Mouse (Mus musculus): Measurements from ENCODE around the gene Tuba1c. TPM values are rescaled to one million over a fixed set of nuclear protein-coding genes. Genes with fewer than 3 reads are reported as not detected.
"Not testable (repeated sequence)": the region's sequence is repeated elsewhere in the genome, so short reads cannot be mapped to it uniquely, and the experiment has no call there.

Gene Tuba1c
- total RNA-seq, 2 experiments from 2014 or later, result 14.3 to 21.0 TPM

DNA sequence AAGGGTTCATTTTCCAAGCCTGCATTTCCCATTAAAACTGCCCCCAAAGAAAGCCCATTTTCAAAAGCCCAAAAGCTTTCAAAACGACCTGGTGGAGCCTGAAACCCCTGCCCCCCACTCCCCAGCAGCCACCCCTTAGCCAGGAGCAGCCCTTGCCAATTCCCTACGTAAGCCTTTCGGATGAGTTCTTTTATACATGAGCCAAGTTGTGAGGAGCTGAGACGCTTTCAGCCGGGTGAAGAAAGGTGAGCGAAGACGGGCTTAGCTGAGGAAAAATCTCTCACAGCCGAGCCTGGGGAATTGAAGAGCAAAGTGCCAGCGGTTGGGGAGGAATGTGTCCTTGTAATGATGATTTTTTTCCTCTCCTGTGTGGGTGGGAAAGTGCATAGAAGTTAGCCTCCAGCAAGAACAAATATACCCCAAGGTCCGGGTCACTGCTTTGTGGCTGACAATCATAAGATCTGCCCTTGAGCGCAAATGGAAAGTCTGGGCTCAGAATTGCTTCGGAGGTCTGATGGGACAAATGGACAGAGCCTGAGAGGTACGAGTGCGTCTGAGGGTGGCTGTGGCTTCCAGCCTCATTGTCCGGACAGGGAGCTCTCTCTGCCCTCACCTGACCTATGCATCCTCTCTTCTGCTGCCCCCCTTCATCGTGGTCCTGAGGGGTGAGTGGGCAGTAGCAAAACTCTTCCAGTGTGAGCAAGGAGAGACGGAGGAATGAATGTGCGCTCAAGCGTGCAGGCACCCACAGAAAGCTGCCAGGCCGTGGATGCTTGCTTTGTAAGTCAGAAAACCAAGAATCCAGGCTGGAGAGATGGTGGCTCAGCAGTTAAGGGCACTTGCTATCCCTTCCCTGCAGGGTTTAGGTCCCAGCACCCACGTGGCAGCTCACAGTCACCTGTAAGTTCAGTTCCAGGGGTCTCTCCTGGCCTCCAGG lies 11.5 kb downstream of the Tuba1c start:
- intact Hi-C loops (cut with DNase I; ENCODE audit: low total_unique reads), result no loop called here

DNA sequence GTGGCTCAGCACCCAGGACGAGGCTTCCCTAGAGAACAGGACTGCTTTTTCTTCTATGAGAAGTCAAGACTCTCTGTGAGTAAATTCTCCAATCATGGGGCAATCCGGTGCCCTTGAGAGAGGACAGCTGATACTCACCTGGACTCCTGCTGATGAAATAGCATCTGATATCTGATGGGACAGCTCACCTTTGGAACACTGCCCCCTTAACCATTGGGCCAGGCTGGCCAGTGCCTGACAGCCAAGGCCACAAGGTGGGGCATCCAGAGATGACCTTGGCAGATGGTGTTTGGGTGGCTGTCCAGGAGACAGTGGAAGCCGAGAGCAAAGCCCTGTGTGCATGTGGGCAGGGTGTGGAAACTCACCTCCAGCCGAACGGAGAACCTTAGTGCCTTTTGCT lies 12.6 kb downstream of the Tuba1c start:
- intact Hi-C loops (cut with DNase I; ENCODE audit: low total_unique reads), result no loop called here
- no peak for DNase-seq

More for the DNA sequence above, 11.5 kb downstream of the Tuba1c start:
- DNase-seq, result no peak

DNA sequence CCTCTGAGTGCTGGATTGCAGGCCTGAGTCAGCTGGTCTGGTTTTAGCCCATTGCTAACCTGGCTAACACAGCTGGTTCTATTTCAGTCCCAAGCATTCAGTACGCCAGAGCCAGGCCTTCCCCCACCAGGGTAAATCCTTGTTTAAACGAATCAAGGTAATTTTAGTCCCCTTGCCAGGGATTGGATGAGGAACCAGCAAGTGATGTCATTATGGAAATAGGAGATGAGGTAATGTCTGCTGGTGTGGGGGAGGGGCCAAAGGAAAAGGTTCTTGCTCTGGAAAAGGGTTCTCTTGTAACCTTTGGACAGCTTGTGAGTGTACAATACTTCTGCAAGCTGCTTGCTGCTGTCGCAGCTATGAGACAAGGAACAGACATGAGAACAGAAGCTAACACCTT lies 15.2 kb downstream of the Tuba1c start:
- DNase-seq, result no peak
- intact Hi-C loops (cut with DNase I; ENCODE audit: low total_unique reads), result no loop called here

DNA sequence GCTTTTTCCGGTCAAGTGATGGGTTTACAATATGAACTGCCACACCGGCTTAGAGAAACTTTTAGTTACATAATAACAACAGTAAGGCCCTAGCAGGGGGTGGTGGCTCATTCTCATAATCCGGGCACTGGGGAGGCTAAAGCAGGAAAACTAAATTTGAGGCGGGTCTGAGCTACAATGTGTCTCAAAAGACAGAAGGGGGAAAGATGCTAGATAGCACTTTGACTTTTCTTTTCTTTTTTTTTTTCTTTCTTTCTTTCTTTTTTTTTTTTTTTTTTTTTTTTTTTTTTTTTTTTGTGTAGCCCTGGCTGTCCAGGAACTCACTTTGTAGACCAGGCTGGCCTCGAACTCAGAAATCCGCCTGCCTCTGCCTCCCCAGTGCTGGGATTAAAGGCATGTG lies 16.0 kb downstream of the Tuba1c start:
- intact Hi-C loops (cut with DNase I; ENCODE audit: low total_unique reads), result not testable (repeated sequence)

DNA sequence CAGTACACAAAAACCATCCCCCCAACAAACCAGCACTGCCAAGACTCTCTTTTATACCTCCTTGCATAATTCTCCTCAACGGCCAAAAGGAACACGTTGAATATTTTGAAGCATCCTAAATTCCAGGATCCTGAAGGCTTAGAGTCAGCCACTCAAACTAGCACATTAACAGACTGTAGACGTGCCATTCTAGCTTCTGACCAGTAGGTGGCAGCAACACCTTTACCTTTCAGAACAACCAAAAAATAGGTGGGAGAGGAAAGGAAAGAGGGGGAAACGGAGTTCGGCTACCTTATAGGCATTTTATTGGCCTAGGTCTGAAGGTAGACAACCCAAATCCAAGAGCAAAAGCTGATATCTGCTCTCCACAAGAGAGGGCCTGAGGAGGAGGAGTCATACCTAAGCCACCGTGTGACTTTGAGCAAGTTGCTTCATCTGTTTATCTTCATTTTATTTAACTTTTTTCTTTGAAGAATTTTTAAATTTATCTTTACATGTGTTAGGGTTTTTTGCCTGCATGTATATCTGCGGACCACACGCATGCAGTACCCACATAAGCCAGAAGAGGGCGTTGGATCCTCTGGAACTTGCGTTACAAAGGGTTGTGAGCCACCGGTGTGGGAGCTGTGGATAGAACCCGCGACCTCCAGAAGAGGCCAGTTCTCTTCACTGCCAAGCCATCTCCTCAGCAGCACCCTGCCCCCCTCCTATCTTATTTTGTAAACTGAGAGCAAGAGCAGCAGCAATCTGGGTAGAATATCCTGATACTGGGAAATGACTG lies 20.0 kb downstream of the Tuba1c start:
- no peak for DNase-seq
- intact Hi-C loops (cut with DNase I; ENCODE audit: low total_unique reads), result loop anchor here (5.0 kb wide), 1 partner anchor 43 kb away; the partner anchor contains the start of gene Dnajc22

More for the DNA sequence above, 16.0 kb downstream of the Tuba1c start:
- DNase-seq, result not testable (repeated sequence)

DNA sequence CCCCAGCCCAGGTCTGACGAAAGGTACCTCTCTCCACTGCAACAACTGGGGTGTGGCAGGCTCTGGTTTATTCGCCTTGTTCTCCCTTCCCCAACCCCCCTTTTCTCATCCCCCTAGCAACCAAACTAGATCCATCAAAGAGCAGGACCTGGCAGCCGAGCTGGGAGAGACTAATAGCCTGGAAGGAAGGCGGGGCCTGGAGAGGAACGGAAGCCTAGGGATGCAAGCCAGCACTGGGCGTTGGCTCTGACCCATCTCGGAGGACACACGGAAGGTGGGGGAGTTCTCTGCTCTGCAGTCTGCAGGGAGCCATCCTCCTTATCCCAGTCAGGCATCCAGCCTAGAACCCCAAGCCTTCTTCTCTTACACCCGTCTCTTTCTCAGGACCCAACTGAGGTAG lies 23.7 kb downstream of the Tuba1c start:
- peak; percentile 47 for DNase-seq
- intact Hi-C loops (cut with DNase I; ENCODE audit: low total_unique reads), result loop anchor here (5.0 kb wide), 1 partner anchor 39 kb away; the partner anchor contains the start of gene Dnajc22

DNA sequence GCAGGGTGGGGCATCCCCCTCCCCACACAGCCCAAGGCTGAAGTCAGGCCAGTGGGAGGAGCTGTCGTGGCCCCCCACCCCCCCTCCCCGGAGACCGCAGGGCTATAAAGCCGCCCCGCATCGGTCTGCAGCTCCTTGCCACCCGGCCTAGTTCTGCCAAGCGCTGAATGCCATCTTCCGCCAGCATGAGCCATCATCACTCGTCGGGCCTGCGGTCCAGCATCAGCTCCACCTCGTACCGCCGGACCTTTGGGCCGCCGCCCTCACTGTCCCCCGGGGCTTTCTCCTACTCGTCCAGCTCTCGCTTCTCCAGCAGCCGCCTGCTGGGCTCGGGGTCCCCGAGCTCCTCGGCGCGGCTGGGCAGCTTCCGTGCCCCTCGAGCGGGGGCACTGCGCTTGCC lies 25.3 kb downstream of the Tuba1c start, which contains the start of gene Prph:
TSS of gene Prph (plus strand) at position 135 of the 400 bp plus-strand sequence.
- intact Hi-C loops (cut with DNase I; ENCODE audit: low total_unique reads), result no loop called here
- no peak for DNase-seq

DNA sequence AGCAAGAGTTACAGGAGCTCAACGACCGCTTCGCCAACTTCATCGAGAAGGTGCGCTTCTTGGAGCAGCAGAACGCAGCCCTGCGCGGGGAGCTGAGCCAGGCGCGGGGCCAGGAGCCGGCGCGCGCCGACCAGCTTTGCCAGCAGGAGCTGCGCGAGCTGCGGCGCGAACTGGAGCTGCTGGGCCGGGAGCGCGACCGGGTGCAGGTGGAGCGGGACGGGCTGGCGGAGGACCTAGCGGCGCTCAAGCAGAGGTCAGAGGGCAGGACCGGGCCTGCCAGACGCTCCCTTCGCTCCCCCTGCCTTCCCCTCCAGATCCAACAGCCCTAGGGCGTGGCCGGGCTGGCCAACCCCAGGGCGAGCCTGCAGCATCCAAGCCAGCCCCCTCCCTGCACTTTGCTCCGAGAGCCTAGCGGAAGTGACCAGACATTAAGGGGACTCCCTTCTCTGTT lies 25.8 kb downstream of the Tuba1c start:
- intact Hi-C loops (cut with DNase I; ENCODE audit: low total_unique reads), result no loop called here
- DNase-seq, result peak; percentile 34

DNA sequence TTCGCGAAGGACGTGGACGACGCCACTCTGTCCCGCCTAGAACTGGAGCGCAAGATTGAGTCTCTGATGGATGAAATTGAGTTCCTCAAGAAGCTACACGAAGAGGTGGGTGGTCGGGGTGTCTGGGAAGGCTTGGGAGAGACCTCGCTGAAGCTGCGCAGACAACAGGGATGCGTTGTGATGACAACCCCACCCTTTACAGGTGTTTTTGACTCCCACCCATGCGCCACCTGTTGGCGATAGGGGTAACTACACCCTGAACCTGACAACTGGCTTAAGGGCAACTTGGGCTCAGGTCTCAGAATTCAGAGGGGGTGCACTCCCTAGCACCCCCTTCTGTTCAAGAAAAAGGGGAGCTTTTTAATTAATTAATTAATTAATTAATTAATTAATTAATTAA lies 26.6 kb downstream of the Tuba1c start:
- intact Hi-C loops (cut with DNase I; ENCODE audit: low total_unique reads), result no loop called here
- no peak for DNase-seq

DNA sequence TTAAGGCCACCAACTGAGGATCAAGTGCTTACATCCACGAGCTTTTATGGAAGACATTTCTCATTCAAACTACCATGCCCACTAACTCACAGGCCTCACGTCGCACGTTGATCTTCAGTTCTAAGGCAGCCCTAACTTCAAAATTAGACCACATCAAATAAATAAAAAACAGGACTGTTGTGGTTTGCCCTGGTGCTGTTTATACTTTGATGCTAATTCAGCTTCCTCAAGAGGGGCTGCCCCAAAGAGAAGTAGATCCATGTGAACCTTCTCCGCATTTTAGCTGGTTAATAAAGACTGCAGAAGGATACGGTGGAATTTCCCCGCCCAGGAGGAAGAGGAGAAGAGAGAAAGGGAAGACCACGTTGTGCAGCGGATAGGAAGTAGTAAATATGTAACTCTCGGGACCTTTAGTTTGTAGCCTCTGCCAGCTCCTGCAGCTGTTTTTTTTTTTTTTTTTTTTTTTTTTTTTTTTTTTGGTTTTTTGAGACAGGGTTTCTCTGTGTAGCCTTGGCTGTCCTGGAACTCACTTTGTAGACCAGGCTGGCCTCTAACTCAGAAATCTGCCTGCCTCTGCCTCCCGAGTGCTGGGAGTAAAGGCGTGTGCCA lies 36.0 kb downstream of the Tuba1c start:
- no peak for DNase-seq
- intact Hi-C loops (cut with DNase I; ENCODE audit: low total_unique reads), result no loop called here

DNA sequence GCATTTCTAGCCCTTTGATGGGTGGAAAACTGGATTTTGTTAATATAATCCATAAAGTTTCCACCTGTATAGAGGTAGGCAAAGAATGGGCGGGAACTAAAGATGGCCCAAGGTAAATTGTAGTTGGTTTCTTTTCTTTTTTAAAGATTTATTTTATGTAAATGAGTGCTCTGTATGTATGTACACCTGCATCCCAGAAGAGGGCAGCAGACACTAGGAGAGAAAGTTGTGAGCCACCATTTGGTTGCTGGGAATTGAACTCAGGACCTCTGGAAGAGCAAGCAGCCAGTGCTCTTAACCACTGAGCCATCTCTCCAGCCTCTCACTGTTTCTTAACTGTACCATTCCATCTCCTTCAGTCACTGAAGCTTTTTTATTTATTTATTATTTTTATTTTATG lies 42.3 kb downstream of the Tuba1c start:
- DNase-seq, result no peak
- intact Hi-C loops (cut with DNase I; ENCODE audit: low total_unique reads), result no loop called here

DNA sequence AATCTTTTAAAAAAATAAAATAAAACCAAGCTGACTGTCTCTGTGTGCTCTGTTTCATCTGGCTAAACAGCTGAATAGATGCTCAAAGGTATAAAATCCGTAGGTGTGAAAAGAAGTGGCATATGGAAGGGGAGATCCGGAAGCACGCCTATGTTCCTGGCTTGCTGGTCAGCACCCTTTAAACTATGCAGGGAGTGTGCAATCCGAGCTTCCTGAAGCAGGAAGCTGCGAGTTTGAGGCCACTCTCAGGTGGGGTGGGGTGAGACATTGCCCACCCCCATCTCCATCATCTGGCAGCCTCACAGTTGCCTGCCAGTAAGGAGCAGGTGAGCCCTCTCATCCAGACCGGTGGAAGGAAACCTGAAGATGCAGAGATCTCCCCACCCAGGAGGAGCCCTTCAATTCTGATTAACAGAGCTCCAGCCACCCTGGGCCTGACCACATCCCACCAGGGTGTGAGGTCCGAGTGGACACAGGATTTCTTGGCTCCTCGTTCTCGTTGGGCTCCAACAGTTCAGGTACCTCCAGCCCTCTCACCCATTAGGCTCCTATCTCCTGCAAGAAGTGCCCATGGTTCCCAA lies 44.4 kb downstream of the Tuba1c start, which contains the start of gene Troap:
TSS of gene Troap (plus strand) at position 557 of the 581 bp plus-strand sequence.
- intact Hi-C loops (cut with DNase I; ENCODE audit: low total_unique reads), result no loop called here
- no peak for DNase-seq

DNA sequence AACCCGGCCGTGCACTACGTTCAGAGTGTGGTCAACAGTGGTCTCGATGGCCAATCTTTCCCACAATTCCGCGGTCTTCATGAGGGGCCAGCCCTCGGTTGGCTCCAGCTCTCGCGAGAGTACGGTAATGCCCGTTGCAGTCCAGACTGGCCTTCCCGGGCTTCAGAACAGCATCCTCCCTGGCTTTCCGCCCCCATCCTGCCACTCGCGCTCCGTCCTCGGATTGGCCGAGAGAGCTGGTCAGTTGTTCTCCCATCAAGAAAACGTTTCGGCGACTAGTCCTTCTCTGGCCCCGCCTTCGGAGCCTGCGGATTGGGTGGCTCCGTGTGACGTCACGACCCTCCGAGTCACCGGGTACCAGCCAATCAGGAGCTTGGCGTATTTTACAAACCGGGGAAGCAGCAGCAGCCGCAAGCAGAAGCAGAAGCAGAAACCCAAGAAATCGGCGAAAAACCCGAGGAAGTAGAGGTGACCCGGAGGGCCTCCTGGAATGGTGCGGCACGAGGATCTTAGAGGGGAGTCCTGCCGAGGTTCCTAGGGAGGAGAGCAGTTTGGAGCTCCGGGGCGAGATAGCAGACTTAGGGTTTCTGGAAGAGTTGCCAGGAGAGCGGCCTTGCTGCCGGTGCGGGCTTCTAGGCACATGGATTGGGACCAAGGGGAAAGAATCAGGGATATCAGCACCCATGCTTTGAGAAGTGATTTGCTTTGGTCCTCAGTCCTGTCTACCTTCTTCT lies 45.1 kb downstream of the Tuba1c start:
- intact Hi-C loops (cut with DNase I; ENCODE audit: low total_unique reads), result no loop called here
- peak; percentile 97 for DNase-seq

DNA sequence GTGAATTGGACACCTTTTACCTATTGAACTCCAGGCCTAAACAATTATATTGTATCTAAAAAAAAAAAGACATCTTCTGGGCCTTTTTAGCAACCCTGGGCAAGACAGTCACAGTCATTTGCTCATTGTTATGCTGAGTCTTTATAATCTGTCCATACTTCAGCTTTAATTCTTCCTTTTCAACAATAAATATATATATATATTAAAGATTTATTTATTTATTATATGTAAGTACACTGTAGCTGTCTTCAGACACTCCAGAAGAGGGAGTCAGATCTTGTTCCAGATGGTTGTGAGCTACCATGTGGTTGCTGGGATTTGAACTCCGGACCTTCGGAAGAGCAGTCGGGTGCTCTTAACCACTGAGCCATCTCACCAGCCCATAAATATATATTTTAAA lies 46.3 kb downstream of the Tuba1c start:
- DNase-seq; intact Hi-C loops (cut with DNase I; ENCODE audit: low total_unique reads): not testable (repeated sequence)

DNA sequence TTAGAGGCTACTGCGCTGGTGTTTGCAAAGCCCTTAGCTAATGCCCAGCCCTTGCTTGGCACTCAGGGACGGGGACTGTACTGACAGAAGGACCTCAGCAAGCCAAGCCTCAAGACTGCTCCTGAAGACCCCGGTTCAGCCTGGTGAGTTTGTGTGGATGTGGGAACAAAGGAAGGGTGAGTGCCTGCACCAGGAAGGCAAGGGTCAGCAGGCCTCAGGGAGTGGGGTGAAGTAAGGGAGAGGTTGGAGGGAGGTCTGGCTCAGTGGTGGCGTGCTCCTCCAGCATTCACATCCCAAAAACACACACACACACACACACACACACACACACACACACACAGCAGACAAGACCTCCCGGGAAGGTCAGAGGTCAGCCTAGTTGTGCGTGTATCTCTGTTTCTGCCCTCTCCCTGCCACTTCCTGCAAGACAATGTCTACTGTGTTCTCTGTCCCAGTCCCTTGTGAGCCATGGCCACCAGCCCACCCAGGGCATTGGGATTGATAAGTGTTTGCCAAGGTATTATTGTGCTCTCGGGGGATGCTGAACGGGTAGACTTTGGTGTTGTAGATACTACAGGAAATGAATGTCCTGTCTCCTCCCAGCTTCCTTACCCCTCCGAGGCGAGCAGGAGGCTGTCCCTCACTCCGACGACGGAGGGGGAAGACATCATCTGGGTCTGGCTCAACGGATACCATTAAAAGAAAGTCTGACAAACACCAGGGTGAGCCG lies 48.7 kb downstream of the Tuba1c start:
- no peak for DNase-seq
- intact Hi-C loops (cut with DNase I; ENCODE audit: low total_unique reads), result no loop called here

DNA sequence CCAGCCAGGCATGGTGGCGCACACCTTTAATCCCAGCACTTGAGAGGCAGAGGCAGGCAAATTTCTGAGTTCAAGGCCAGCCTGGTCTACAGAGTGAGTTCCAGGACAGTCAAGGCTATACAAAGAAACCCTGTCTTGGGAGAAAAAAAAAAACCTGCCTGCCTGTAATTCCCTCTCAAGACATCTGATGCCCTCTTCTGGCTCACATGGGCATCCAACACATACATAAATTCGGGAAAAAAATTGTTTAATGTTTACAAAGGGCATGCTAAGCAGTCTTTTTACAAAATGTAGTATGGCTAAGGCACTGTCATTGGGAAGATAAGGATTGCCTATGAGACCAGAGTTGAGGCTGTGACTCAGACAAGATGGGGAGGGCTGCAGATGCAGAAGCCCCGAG lies 50.1 kb downstream of the Tuba1c start:
- DNase-seq, result no peak
- intact Hi-C loops (cut with DNase I; ENCODE audit: low total_unique reads), result loop anchor here (10.0 kb wide), 1 partner anchor 125 kb away; no protein-coding TSS in a partner anchor

DNA sequence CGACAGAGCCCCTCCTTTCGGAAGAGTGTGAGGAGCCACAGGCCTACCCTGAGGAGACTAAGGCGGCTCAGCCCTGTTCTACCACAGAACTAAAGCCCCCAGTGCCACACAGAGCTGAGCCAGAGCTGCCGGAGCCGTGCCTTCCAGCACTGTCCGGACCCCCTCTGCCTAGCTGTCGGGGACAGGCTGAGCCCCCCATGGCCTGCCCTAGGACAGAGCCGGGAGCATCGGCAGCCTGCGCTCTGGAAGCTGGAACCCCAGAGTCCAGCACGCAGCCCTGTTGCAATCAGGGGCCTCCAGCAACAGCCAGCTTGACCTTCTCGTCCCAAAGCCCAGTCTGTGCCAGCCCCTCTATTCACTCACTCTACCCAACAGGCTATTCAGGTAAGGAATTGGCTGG lies 52.6 kb downstream of the Tuba1c start:
- no peak for DNase-seq
- intact Hi-C loops (cut with DNase I; ENCODE audit: low total_unique reads), result loop anchor here (10.0 kb wide), 1 partner anchor 122 kb away; no protein-coding TSS in a partner anchor

DNA sequence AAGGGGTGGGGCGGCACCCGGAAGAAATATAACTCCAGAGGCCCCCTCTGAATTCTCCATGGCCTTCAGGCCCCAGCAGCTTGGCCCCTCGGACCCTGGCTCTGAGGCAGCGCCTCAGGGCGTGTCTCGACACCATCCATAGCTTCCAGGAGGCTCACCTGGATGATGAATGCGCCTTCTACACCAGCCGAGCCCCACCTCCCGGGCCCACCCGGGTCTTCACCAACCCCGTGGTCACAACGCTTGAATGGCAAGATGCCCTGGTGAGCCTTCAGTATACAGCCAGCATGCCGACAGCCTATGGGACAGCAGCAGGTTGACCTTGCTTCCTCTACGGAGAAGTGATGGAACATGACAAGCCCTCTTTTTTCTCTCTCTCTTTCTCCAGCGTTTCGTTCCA lies 53.1 kb downstream of the Tuba1c start:
- intact Hi-C loops (cut with DNase I; ENCODE audit: low total_unique reads), result loop anchor here (10.0 kb wide), 1 partner anchor 122 kb away; no protein-coding TSS in a partner anchor
- no peak for DNase-seq

All from gastrocnemius, postnatal 14 days (tissue).